Mouse (Mus musculus) spleen, postnatal 36 days (tissue): Measurements from ENCODE around the gene Gprc5b.

Experiments
- DNase-seq, 2 experiments: peaks; one replicate each; pipeline ENCODE4 v3.0.0; 2022; ENCODE audit warnings: low spot score in 2 of 2, mixed read lengths in 1 of 2

The Gprc5b gene

DNA sequence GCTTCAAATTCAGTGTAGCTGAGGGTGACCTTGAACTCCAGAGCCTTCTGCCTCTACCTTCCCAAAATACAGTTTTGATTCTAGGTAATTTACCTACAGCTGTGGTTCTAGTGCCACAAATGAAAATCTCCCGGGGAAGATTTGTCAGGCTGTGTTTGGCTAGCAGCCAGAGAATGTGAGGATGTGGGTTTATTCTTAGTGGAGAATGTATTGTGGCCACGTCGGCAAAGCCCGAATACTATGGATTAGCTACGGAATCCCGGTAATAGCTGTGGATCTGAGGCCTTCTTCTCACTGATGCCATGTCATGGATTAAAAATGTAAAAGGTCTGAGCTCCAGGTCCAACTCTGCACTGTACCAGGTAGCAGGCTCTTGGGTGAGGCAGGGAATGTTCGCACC is 45.3 kb downstream of the Gprc5b start:
- DNase-seq, result no peak

DNA sequence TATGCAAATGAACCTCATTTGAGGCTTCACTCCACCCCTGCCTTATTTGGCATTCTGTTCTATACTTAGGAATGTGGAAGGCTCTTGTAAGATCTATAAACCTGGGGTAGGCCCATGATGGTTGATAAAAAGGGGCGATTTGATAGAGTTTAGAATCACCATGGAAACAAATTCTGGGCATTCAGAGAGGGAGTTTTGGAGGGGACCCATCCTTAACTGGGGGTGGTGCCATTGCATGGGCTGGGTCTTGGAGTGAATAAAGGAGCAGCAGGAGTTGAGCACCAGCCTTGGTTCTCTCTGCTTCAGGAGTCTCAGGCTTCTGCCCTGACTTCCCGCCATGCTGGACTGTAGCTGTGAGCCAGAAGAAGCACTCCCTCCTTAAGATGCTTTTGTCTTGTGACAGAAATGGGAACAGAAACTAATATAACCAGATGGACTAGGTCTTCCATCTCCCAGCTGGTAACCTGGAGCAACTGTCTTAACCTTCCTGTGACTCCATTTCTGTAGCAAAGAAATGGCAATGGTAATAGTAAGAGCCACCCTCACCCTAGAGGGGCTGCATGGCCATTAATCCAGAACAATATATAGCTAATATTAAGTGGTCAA is 46.2 kb downstream of the Gprc5b start:
- peak; percentile 19 for DNase-seq

DNA sequence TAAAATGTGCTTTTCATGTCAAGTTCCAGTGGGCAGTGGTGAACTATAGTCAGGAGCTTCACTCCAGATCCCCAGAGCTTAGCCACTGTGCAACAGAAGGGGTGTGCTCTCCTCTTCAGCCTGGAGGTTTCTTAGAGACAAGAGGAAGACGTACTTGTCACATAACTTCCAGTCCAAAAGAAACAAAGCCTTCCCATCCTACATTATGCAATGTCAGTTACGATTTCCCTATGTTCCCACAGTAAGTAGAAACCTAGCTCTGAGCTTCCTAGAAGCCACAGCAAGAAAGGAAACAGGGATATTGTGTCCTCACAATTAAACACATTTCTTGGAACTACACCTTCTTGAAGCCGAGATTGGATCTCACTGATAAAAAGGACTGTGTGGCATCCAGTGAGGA is 47.8 kb downstream of the Gprc5b start:
- no peak for DNase-seq

DNA sequence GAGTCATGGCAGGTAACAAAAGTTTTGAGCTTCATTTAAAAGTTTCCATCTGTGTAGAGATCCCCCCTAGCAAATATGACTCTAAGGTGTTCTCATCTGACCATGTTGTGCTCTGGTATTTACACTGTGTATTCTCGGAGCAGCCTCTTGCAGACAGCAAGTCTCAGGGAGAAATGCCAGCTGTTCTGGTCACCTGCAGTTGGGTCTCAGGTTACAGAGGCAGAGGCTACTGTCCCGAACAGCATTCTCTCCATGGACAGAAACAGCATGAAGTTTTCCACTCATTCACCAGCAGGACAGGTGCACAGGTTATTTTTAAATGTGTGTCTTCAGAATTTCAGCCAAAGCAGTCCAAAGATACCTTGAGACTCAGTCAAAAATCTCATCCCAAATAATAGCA is 50.1 kb downstream of the Gprc5b start:
- no peak for DNase-seq

DNA sequence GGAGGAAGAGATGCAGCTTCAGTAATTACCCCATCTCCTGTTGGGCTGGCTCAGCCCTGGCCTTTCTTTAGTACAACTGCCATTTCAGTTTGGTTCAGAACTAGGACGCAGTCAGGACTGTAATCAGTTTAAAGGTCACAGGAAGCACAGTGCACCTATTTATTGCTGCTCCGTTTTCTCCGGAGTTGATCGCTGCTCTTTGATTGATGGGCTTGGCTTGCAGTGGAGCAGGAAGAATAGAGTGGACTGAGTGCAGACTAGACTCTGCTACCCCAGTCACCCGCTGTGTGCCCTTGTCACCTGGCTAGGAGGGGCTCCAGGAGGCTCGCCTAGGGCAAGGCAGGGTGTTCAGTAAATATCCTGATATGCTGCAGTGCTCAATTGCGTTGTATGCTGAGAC is 51.8 kb downstream of the Gprc5b start:
- no peak for DNase-seq

DNA sequence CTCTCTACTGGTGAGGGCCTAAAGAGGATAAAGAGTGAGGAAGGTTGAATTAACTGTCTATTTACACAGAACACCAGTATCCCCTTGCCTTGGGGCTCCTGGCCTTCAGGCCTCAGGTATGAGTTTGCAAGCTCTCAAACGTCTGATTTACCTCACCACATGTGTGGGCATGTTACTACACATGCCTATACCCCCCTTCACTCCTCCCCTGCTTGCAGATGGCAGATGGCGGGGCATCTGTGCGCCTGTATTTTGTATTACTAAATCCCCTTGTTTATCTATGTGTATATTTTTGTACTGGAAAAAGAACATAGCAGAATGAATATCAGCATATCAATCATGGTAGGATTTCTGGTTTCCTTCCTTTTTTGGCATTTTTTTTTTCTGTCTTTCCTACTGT is 52.7 kb downstream of the Gprc5b start:
- DNase-seq, result no peak

DNA sequence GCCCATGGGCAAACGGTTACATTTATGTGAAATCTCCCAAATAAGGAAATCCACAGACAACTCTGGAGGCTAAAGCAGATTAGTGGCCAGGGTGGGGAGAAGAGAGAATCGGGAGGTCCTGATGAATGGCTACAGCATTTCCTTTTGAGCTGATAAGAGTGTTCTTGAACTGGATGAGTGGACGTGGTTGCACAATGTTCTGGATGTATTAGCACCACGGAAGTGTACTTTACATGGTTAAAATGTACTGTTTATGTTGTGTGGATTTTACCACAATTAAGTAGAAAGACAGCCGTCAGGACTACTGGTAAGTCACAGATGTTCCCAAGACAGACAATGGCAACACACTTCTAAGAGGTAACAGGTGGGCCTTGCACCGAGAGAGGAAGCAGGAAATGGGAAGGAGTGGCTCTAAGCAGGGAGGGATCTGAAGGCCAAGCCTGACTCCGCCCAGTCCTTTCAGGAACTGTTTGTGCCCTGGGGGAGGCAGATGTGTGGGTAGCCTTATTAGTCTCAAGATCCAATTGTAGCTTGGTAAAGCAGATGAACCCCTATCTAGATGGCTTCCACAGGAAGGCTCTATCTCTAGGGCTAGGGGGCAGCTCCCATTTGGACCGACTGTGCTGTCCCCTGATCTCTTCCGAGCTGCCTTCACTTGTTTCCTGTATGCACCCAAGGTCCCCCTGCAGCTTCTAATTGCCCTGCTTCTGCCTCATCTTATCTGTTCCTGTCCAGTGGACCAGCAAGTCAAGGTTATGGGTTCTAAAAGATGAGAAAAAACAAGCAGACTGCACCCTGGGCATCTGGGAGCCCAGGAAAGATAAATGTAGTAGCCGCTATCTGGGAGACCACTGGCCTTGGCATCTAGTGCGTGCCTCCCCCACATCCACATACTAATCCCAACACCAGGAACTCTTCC is 57.3 kb downstream of the Gprc5b start:
- DNase-seq, result no peak

DNA sequence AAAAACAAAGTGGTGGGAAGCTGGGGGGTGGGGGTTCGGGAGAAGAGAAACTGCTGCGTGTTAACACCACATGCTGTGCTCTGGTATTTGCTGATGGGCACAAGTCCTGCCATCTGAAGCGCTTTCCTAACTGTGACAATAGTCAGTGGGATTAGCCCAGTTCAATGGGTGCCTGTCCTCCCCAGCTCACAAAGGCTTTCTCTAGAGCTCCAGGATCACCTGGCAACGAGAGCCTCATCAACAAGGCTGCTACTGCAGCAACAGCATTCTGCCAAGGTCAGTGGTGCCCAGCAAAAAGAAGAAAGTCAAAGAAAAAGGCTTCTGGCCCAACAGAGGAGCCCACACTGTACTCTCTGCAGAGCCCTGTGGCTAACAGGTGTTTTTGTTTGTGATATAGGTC is 58.2 kb downstream of the Gprc5b start:
- no peak for DNase-seq

DNA sequence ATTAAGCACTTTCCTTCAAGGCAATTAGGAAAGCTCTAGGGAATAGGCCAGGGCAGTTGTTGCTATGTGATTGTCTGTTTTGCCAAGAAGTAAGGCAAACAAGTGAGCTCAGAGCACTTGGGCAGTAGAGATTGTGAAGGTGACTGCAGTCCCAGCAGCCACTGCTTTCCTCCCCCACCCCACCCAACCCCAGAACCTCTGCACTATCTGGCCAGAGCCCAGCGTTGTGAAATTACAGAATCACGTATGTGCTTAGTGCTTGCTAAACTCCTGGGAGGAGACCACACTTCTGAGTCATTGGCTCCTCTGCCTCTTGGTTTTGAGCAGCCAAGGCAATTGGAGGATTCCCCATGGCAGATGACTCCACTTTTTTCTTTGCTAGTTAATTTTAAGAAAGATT is 59.7 kb downstream of the Gprc5b start:
- DNase-seq, result no peak

DNA sequence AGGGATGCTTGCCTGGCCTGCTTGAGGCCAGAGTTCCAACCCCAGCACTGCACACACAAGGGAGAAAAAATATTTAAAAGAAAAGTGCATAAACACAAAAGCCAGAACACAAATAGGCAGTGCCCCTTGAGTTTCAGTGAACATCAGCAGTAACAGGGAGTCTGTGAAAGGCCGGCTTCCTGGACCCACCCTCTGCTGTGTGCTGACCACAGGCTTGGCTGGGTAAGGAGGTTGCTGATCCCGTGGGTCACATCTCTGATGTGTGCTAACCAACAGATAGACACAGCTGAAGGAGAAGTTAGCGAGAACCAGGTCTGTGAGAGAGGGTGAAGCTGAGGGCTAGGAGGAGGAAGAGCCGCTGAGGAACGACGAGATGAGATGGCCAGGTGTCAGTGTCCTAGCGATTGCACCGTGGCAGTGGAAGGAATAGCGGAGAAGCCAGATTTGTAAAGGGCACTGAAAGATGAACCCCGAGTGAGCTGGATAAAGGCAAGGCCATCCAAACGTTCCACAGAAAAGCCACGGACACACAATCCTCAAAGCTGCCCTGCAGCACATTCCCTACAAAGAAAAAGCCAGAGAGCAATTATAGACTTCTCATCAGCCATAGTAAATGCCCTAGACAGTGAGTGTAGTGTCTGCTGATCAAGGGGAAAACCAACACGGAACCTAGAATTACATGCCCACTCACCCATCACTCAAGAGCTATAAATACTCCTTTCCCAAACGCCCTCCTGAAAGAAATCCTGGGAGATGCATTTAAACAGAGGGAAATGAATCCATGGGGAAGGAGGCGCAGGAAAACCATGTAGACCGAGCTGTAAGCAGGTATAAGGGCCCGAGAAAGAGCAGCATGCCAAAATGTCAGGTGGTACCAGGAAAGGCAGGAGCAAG is 63.3 kb downstream of the Gprc5b start:
- no peak for DNase-seq

DNA sequence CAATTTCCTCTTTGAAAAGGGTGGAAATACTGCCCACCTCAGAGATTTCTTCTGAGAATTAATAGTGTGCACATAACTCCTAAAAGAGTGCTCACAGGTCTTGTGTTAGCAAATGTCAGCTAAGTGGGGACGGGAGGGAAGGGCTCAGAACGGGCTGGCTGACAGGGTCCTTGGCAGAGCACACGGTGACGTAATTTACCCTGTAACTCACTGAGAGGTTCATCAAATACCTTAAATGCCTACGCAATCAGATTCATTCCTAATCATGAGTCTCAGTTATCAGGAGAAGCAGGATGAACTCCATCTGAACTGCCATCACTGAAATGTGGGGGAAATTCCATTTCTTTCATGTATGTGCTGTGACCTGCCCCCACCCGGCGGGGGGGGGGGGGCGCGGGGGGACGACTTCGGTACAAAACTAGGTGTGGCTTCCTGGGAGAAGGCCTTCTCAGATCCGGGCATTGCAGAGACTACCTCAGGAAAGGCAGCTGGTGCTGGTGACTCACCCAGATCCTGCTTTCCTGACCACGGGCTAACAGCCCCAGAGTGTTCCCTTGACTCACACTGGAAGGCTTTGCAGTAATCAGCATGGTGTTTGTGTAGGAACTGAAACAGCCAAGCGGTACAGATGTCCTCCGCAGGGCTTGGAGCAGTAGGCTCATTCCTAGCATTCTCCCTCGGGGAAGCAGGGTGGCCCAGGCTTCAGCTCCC is 65.3 kb downstream of the Gprc5b start:
- no peak for DNase-seq

DNA sequence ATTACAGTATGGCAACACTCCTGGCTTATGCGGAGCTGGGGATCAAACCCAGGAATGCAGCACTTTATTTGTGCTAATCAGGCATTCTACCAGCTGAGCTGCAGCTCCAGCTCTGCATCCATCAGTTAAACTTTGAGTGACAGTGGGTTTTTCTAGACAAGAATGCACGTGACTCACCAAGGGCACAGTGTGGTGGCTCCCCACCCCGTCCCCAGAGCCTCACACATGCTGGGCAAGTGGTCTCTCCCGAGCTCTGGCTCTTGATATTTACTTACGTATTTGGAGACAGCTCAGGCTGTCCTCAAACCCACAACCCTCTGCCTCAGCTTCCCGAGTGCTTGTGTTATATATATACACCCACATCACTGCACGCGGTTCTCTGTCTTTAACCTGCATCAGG is 66.1 kb downstream of the Gprc5b start:
- DNase-seq, result no peak

DNA sequence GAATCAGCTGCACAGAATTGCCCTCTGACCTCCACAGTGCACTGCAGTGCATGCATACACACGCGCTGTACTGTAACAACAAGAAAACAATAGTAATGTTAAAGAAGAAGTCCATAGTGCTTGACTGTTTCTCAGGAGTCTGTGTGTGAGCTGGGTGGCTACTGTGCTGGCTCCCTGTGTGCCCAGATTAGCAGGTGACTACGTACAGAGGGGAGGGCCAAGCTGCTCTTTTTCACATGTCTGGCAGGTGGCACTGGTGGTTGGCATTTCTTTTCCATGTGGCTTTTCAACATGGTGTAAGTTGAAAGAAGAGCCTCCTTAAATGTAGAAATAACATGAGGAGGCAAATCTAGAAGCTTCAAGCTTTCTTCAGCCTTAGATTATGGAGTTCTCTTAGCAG is 66.7 kb downstream of the Gprc5b start:
- DNase-seq, result no peak

DNA sequence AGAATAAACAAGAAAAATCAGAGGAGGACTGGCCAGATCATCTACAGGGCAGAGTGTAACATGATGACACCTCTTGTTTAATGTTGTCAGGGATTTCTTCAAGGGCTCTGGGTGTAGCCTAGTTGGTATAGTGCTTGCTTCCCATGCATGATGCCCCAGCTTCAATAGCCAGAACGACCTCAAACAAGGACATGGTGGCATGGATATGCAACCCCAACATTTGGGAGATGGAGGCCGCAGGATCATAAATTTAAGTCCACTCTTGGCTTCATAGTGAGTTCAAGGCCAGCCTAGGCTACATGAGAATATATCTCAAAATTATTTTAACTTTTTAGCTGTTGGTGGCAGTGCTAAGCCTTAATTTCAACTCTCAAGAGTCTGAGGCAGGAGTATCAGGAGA is 67.7 kb downstream of the Gprc5b start:
- DNase-seq, result no peak

DNA sequence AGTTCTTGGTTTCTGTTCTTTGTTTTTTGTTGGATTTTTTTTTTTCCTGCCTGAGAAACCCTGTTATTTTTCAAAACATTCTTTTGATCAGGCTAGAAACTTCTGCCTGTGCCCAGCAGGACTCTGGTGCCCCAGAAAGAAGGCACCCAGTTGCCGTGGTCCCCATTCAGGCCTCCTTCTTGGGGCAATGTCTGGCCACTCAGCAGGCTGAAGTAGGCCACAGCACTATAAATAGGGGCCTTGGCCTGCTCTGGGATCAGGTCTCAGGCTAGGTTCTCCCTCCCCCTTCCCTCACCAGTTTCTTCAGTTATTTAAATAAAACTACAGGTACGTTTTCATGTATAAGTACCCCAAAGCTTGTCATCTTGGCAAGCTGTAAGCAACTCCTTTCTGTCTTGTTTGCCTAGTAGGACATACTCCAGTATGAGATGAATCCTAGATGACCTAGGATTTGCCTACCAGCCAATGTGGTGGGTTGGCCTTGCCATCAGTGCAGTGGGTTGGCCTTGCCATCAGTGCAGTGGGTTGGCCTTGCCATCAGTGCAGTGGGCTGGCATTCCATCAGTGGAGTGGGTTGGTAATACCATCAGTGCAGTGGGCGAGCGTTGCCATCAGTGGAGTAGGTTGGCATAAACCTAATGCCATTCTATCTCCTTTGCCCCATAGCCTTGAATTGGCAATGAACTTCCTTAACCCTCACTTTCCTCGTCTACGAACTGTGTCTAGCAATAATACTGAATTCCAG is 68.3 kb downstream of the Gprc5b start:
- no peak for DNase-seq

DNA sequence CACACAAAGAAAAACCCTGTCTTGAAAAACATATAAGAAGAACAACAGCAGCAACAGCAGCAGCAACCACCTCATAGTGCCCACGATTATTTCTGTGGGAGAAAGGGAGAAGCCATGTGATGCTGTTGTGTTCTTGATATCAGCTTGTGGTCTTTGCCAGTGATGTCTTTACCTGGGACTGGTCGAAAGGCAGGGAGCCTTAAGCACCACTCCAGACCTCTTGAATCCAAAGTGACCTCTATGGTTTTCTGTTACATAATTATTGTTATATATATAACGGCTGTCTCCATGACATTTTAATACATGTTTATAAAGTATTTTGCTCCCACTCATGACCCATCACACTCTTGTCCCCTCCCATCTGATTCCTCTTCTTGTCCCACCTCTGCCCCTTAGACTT is 69.5 kb downstream of the Gprc5b start:
- no peak for DNase-seq

DNA sequence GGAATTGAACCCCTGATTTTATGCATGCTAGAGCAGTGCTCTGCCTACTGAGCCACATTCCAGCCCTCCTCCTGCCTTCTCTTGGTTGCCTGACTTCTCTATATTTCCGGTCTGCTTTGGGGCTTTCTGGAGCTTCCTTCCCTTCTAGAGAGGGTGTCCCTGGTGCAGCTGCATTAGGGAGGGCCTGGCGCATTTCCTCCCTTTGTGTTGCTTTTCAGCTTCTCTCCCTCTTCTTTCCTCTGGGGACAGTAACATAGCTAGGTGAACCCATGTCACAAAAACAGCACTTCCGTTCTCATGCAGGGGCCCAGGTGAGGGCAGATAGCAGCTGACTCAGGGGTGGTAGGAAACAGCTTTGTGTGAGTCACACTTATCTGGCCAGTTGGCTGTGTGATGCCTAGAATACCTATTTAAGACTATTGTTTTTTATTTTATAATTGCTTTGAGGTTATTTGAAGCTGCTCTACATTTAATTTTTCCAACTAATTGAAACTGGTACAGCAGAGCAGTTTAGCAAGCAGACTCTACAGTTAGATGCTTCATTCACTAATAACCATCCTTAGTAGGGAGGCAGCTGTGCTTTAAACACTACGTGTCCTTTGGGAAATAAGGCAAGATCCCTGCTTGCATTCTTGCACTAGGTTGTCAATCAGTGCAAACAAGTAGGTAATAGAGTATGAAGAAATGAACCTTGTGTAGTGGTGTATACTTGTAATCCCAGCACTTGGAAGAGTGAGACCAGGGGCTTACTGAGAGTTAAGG is 72.4 kb downstream of the Gprc5b start:
- DNase-seq, result peak; percentile 38 to 59
